Mouse (Mus musculus): ENCODE measurements around the gene Duox1. TPM values are rescaled to one million over a fixed set of nuclear protein-coding genes. Genes with fewer than 3 reads are reported as not detected.

Gene Duox1
- polyA plus RNA-seq (2014; fragmentation: Nextera tagmentation; extraction: Ambion mirVana): 0.10 TPM in 1 of 2 replicates, not detected in the other

DNA sequence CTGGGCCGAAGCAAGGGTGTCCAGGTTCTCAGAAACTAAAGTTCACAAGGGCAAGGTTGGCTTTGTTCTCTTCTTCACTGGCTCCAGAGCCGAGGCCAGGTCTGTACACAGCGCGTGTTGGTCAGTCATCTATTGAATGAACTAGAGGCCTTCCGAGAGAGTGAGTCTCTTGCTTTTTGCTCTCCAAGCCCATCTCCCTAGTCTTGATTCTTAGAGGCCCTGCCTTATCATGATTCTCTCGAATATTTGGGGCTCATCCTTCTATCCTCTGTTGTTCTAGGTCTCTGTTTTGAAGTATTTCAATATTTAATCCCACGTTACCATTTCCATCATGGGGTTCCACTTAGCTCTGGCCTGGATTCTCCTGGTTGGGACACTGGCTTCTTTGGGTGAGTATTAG is at the start of gene Duox1:
Gene Duox1, plus strand, starts transcription at position 301 of the 400 bp plus-strand sequence.
- no peak within 1 kb of the TSS for H3K27ac ChIP-seq (ENCODE audit: low read depth, low read length)
- no peaks in the 10 kb centered on the region for H3K9me3 ChIP-seq (ENCODE audit: control insufficient read depth, low read length)
- H3K36me3 ChIP-seq (ENCODE audit: control insufficient read depth, insufficient read depth, low read length): no peaks in the 10 kb centered on the region
- no peaks in the 10 kb centered on the region for H3K4me1 ChIP-seq (replicated peaks; ENCODE audit: control insufficient read depth, insufficient read depth, low read length)
- H3K9ac ChIP-seq (ENCODE audit: low read depth, low read length): no peak within 1 kb of the TSS
- no peak within 1 kb of the TSS for H3K4me2 ChIP-seq
- ATAC-seq (replicated peaks; ENCODE audit: low FRiP score) (no peak), DNase-seq (ENCODE audit: low spot score) (no peak)
- H3K4me3 ChIP-seq (ENCODE audit: low read depth, low read length): no peak within 1 kb of the TSS
- H3K27me3 ChIP-seq (replicated peaks; ENCODE audit: control insufficient read depth, insufficient read depth, low read length): peaks cover 54% of the 10 kb centered on the region
- WGBS: 82% methylated on average over 7 of the region's 7 CpGs

DNA sequence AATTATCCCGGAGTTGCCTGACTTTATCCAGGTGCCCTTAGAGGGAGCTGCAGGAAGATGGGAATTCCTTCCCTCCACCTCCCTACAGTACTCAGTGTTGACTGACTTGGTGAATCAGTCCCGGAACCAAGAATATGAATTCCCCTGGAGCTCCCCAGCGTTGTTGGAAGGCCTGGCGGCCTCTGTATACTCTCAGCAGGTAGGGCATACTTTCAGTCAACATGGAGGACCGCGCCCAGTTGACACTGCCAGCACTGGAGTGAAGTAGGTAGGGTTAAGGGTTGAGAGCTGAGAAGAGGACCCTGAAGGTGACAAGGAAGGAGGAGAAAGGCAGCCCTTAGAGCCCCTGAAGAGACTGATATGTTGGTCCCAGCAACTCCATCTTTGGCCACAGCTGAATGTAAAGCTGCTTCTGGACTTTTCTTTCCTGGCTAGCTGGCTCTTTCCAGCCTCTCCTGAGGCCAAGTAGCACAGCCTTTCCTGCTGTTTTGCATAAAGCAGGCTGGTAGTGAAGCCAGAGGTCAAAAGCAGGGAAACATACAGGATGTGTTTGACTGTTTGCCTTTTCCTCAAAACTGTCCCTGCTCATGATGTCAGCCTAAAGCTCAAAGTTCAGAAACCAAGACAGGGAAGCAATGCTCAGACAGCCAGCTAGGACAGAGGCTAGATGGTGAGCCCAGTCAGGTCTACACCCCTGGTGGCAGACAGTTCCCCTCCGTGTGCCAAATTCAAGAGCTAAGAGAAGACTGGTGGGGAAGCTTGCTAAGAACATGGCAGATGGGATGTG is 48.9 kb upstream of the Duox1 start:
- Histone ChIP-seq H3K36me3 (ENCODE audit: control insufficient read depth, insufficient read depth, low read length) (peaks cover 4% of the 10 kb centered on the region; the same call in 1 of the 2 replicates), H3K4me1 (replicated peaks; ENCODE audit: control insufficient read depth, insufficient read depth, low read length) (peaks cover 4% of the 10 kb centered on the region; the same call in 1 of the 2 replicates), H3K27ac (ENCODE audit: low read depth, low read length) (no peak overlapping the region), H3K27me3 (replicated peaks; ENCODE audit: control insufficient read depth, insufficient read depth, low read length) (no peaks in the 10 kb centered on the region), H3K9ac (ENCODE audit: low read depth, low read length) (no peak overlapping the region), H3K9me3 (ENCODE audit: control insufficient read depth, low read length) (no peaks in the 10 kb centered on the region), H3K4me3 (ENCODE audit: low read depth, low read length) (no peak overlapping the region), H3K4me2 (no peak overlapping the region)
- DNase-seq (ENCODE audit: low spot score) (no peak), ATAC-seq (replicated peaks; ENCODE audit: low FRiP score) (0 out of 2 replicates have a peak, but pooled peaks have one; percentile 20)
- 90% methylated on average over 7 of the region's 7 CpGs for WGBS

- ATAC-seq (replicated peaks; ENCODE audit: low FRiP score): no peak
- 81% methylated on average over 3 of the region's 3 CpGs for WGBS
Observed at GRCm38 (mm10) chr2:122278769-122279168, 36.7 kb upstream of the Duox1 start.

GRCm38 (mm10) chr2:122284091-122284490 is 31.4 kb upstream of the Duox1 start:
- H3K27ac ChIP-seq (ENCODE audit: low read depth, low read length): no peak overlapping the region
- H3K9ac ChIP-seq (ENCODE audit: low read depth, low read length): no peak overlapping the region
- ATAC-seq (replicated peaks; ENCODE audit: low FRiP score): no peak
- no peaks in the 10 kb centered on the region for H3K4me1 ChIP-seq (replicated peaks; ENCODE audit: control insufficient read depth, insufficient read depth, low read length)
- 72% methylated on average over 9 of the region's 9 CpGs for WGBS
- no peak for DNase-seq (ENCODE audit: low spot score)
- H3K4me3 ChIP-seq (ENCODE audit: low read depth, low read length): no peak overlapping the region
- no peaks in the 10 kb centered on the region for H3K27me3 ChIP-seq (replicated peaks; ENCODE audit: control insufficient read depth, insufficient read depth, low read length)
- no peak overlapping the region for H3K4me2 ChIP-seq
- H3K9me3 ChIP-seq (ENCODE audit: control insufficient read depth, low read length): no peaks in the 10 kb centered on the region
- H3K36me3 ChIP-seq (ENCODE audit: control insufficient read depth, insufficient read depth, low read length): no peaks in the 10 kb centered on the region

More at GRCm38 (mm10) chr2:122278769-122279168, 36.7 kb upstream of the Duox1 start:
- Histone ChIP-seq H3K9ac (ENCODE audit: low read depth, low read length) (no peak overlapping the region), H3K36me3 (ENCODE audit: control insufficient read depth, insufficient read depth, low read length) (no peaks in the 10 kb centered on the region), H3K27ac (ENCODE audit: low read depth, low read length) (no peak overlapping the region), H3K4me3 (ENCODE audit: low read depth, low read length) (no peak overlapping the region), H3K9me3 (ENCODE audit: control insufficient read depth, low read length) (no peaks in the 10 kb centered on the region), H3K4me1 (replicated peaks; ENCODE audit: control insufficient read depth, insufficient read depth, low read length) (no peaks in the 10 kb centered on the region), H3K27me3 (replicated peaks; ENCODE audit: control insufficient read depth, insufficient read depth, low read length) (no peaks in the 10 kb centered on the region), H3K4me2 (no peak overlapping the region)
- no peak for DNase-seq (ENCODE audit: low spot score)

GRCm38 (mm10) chr2:122286137-122286536 is 29.3 kb upstream of the Duox1 start:
- ATAC-seq (replicated peaks; ENCODE audit: low FRiP score) (no peak), DNase-seq (ENCODE audit: low spot score) (no peak)
- Histone ChIP-seq H3K4me1 (replicated peaks; ENCODE audit: control insufficient read depth, insufficient read depth, low read length) (no peaks in the 10 kb centered on the region), H3K9me3 (ENCODE audit: control insufficient read depth, low read length) (no peaks in the 10 kb centered on the region), H3K4me3 (ENCODE audit: low read depth, low read length) (no peak overlapping the region), H3K36me3 (ENCODE audit: control insufficient read depth, insufficient read depth, low read length) (no peaks in the 10 kb centered on the region), H3K9ac (ENCODE audit: low read depth, low read length) (no peak overlapping the region), H3K4me2 (no peak overlapping the region), H3K27me3 (replicated peaks; ENCODE audit: control insufficient read depth, insufficient read depth, low read length) (peaks cover 2% of the 10 kb centered on the region; the same call in 1 of the 2 replicates), H3K27ac (ENCODE audit: low read depth, low read length) (no peak overlapping the region)
- 58% methylated on average over 7 of the region's 7 CpGs for WGBS

GRCm38 (mm10) chr2:122294916-122295315 is 20.6 kb upstream of the Duox1 start:
- WGBS: 8% methylated on average over 7 of the region's 7 CpGs

GRCm38 (mm10) chr2:122297271-122298095 is 18.0 kb upstream of the Duox1 start:
- Histone ChIP-seq H3K36me3 (ENCODE audit: control insufficient read depth, insufficient read depth, low read length) (no peaks in the 10 kb centered on the region), H3K9ac (ENCODE audit: low read depth, low read length) (no peak overlapping the region), H3K4me2 (no peak overlapping the region), H3K4me3 (ENCODE audit: low read depth, low read length) (no peak overlapping the region), H3K27ac (ENCODE audit: low read depth, low read length) (no peak overlapping the region), H3K9me3 (ENCODE audit: control insufficient read depth, low read length) (no peaks in the 10 kb centered on the region), H3K27me3 (replicated peaks; ENCODE audit: control insufficient read depth, insufficient read depth, low read length) (peaks cover 94% of the 10 kb centered on the region), H3K4me1 (replicated peaks; ENCODE audit: control insufficient read depth, insufficient read depth, low read length) (peaks cover 2% of the 10 kb centered on the region; the same call in 1 of the 2 replicates)
- DNase-seq (ENCODE audit: low spot score): no peak
- WGBS: 2% methylated on average over 35 of the region's 35 CpGs
- ATAC-seq (replicated peaks; ENCODE audit: low FRiP score): no peak

More at GRCm38 (mm10) chr2:122294916-122295315, 20.6 kb upstream of the Duox1 start:
- no peaks in the 10 kb centered on the region for H3K36me3 ChIP-seq (ENCODE audit: control insufficient read depth, insufficient read depth, low read length)
- DNase-seq (ENCODE audit: low spot score) (no peak), ATAC-seq (replicated peaks; ENCODE audit: low FRiP score) (no peak)
- H3K4me1 ChIP-seq (replicated peaks; ENCODE audit: control insufficient read depth, insufficient read depth, low read length): no peaks in the 10 kb centered on the region
- no peak overlapping the region for H3K9ac ChIP-seq (ENCODE audit: low read depth, low read length)
- H3K27ac ChIP-seq (ENCODE audit: low read depth, low read length): no peak overlapping the region
- H3K4me3 ChIP-seq (ENCODE audit: low read depth, low read length): no peak overlapping the region
- H3K9me3 ChIP-seq (ENCODE audit: control insufficient read depth, low read length): no peaks in the 10 kb centered on the region
- H3K27me3 ChIP-seq (replicated peaks; ENCODE audit: control insufficient read depth, insufficient read depth, low read length): peaks cover 77% of the 10 kb centered on the region
- H3K4me2 ChIP-seq: no peak overlapping the region

- Histone ChIP-seq H3K36me3 (ENCODE audit: control insufficient read depth, insufficient read depth, low read length) (no peaks in the 10 kb centered on the region), H3K4me3 (ENCODE audit: low read depth, low read length) (peak within 1 kb of the TSS; percentile 8), H3K27me3 (replicated peaks; ENCODE audit: control insufficient read depth, insufficient read depth, low read length) (peaks cover 95% of the 10 kb centered on the region), H3K4me2 (peak within 1 kb of the TSS; percentile 46), H3K9ac (ENCODE audit: low read depth, low read length) (no peak within 1 kb of the TSS), H3K9me3 (ENCODE audit: control insufficient read depth, low read length) (no peaks in the 10 kb centered on the region), H3K27ac (ENCODE audit: low read depth, low read length) (no peak within 1 kb of the TSS), H3K4me1 (replicated peaks; ENCODE audit: control insufficient read depth, insufficient read depth, low read length) (peaks cover 2% of the 10 kb centered on the region; the same call in 1 of the 2 replicates)
- no peak for ATAC-seq (replicated peaks; ENCODE audit: low FRiP score)
- DNase-seq (ENCODE audit: low spot score): no peak
- WGBS: 4% methylated on average over 13 of the region's 13 CpGs
Observed at GRCm38 (mm10) chr2:122298096-122298499, 17.4 kb upstream of the Duox1 start, which contains the start of gene Duox2. Duox2 (minus strand) TSS chr2:122298449.

Data from liver, embryonic 11.5 days (tissue).